Mouse (Mus musculus) CH12.LX (cell line): ENCODE measurements at regions not wholly inside any gene's neighbourhood (a gene's known extent, or its start where the extent isn't known, plus 50 kb on each side); places are given as distances from the start of the nearest gene placed in this dataset.

ENCODE experiments used
- DNase-seq: peaks from one replicate; pipeline ENCODE4 v3.0.0-alpha.2; 2013; ENCODE audit errors: extremely low read depth
- H3K27ac ChIP-seq: 2 replicates; pipeline ENCODE4 v1.5.1; 2012; ENCODE audit warnings: low read depth, mild to moderate bottlenecking, control low read depth, moderate library complexity; ENCODE audit not compliant: insufficient read depth
- H3K27me3 ChIP-seq: replicated peaks from 2 replicates; pipeline ENCODE3; 2012; ENCODE audit warnings: inconsistent platforms
- H3K36me3 ChIP-seq, 2 experiments: replicated peaks in 1 of 2; 2 replicates each; pipeline versions ENCODE3 to v1.6.1; 2012; ENCODE audit warnings: inconsistent platforms in 1 of 2, low read length in 1 of 2, mild to moderate bottlenecking in 1 of 2, mixed read lengths in 1 of 2, moderate library complexity in 1 of 2; ENCODE audit not compliant: control insufficient read depth in 1 of 2, insufficient read depth in 1 of 2
- H3K4me1 ChIP-seq, 2 experiments: 2 replicates each; pipeline ENCODE4 v1.6.1; 2012; ENCODE audit warnings: inconsistent platforms in 1 of 2, moderate library complexity in 1 of 2; ENCODE audit not compliant: insufficient read depth in 2 of 2, control insufficient read depth in 1 of 2
- H3K4me2 ChIP-seq: 2 replicates; pipeline ENCODE4 v1.6.1; 2012; ENCODE audit warnings: low read depth, mild to moderate bottlenecking, control low read depth; ENCODE audit not compliant: poor library complexity, insufficient read depth, severe bottlenecking
- H3K4me3 ChIP-seq, 3 experiments: fragments of 150-350 bp in 1 of 3; sonication (generic) in 1 of 3; replicated peaks in 1 of 3; 2 replicates each; pipeline versions ENCODE3 to v1.5.1; 2011 to 2012; ENCODE audit warnings: low read depth in 2 of 3, low read length in 2 of 3, mild to moderate bottlenecking in 2 of 3, moderate library complexity in 2 of 3, control low read depth in 1 of 3, improper control_type of control experiment in 1 of 3, inconsistent platforms in 1 of 3, mixed read lengths in 1 of 3; ENCODE audit not compliant: poor library complexity in 1 of 3
- H3K79me2 ChIP-seq: replicated peaks from 2 replicates; pipeline ENCODE4 v1.6.1; 2012; ENCODE audit warnings: mild to moderate bottlenecking, moderate library complexity; ENCODE audit not compliant: control insufficient read depth, poor library complexity, insufficient read depth, severe bottlenecking; ENCODE audit errors: extremely low read depth
- H3K9ac ChIP-seq: 2 replicates; pipeline ENCODE4 v1.6.1; 2012; ENCODE audit warnings: low read depth, mild to moderate bottlenecking, control low read depth, moderate library complexity; ENCODE audit not compliant: insufficient read depth
- H3K9me3 ChIP-seq: replicated peaks from 2 replicates; pipeline ENCODE3; 2012; ENCODE audit warnings: low read length, inconsistent platforms, mixed read lengths
- BHLHE40 ChIP-seq: IDR thresholded peaks from 2 replicates; pipeline ENCODE4 v1.6.1; 2011; ENCODE audit warnings: mild to moderate bottlenecking, low read depth, low read length, improper control_type of control experiment
- CHD1 ChIP-seq: IDR thresholded peaks from 2 replicates; pipeline ENCODE4 v1.6.1; 2012; ENCODE audit warnings: low read depth, low read length, improper control_type of control experiment, inconsistent platforms
- CHD2 ChIP-seq: IDR thresholded peaks from 2 replicates; pipeline ENCODE4 v1.6.1; 2011; ENCODE audit warnings: low read length, improper control_type of control experiment
- CTCF ChIP-seq, 2 experiments: IDR thresholded peaks in 1 of 2; conservative IDR thresholded peaks in 1 of 2; 2 replicates each; pipeline ENCODE4 v1.5.1; 2011 to 2012; ENCODE audit warnings: low read depth in 2 of 2, low read length in 2 of 2, improper control_type of control experiment in 1 of 2, inconsistent platforms in 1 of 2, mild to moderate bottlenecking in 1 of 2, moderate library complexity in 1 of 2
- E2F4 ChIP-seq: IDR thresholded peaks from 2 replicates; pipeline ENCODE4 v1.6.1; 2011; ENCODE audit warnings: low read depth, low read length, improper control_type of control experiment; ENCODE audit not compliant: insufficient replicate concordance
- ELF1 ChIP-seq: IDR thresholded peaks from 2 replicates; pipeline ENCODE4 v1.6.1; 2014; ENCODE audit warnings: low read depth, mild to moderate bottlenecking, inconsistent platforms, low read length, improper control_type of control experiment
- EP300 ChIP-seq: IDR thresholded peaks from 2 replicates; pipeline ENCODE4 v1.6.1; 2011; ENCODE audit warnings: low read length, improper control_type of control experiment
- HCFC1 ChIP-seq: IDR thresholded peaks from 2 replicates; pipeline ENCODE4 v1.6.1; 2012; ENCODE audit warnings: low read depth, mild to moderate bottlenecking, inconsistent platforms, low read length, improper control_type of control experiment
- IRF4 ChIP-seq: IDR thresholded peaks from 2 replicates; pipeline ENCODE4 v1.6.1; 2014; ENCODE audit warnings: low read depth, mild to moderate bottlenecking, inconsistent platforms, low read length, improper control_type of control experiment
- JUN ChIP-seq: IDR thresholded peaks from 2 replicates; pipeline ENCODE4 v1.6.1; 2011; ENCODE audit warnings: low read depth, mild to moderate bottlenecking, low read length, improper control_type of control experiment, moderate library complexity; ENCODE audit not compliant: insufficient read depth
- JUND ChIP-seq: conservative IDR thresholded peaks from 2 replicates; pipeline ENCODE4 v1.6.1; 2011; ENCODE audit warnings: low read depth, low read length, improper control_type of control experiment
- MAFK ChIP-seq: IDR thresholded peaks from 2 replicates; pipeline ENCODE4 v1.6.1; 2011; ENCODE audit warnings: low read length, improper control_type of control experiment; ENCODE audit not compliant: insufficient replicate concordance
- MAX ChIP-seq: IDR thresholded peaks from 2 replicates; pipeline ENCODE4 v1.6.1; 2011; ENCODE audit warnings: low read length, improper control_type of control experiment
- MAZ ChIP-seq: IDR thresholded peaks from 2 replicates; pipeline ENCODE4 v1.6.1; 2012; ENCODE audit warnings: low read depth, mild to moderate bottlenecking, inconsistent platforms, low read length, improper control_type of control experiment, moderate library complexity
- MEF2A ChIP-seq: IDR thresholded peaks from 2 replicates; pipeline ENCODE4 v1.6.1; 2014; ENCODE audit warnings: low read depth, mild to moderate bottlenecking, inconsistent platforms, low read length, improper control_type of control experiment, borderline replicate concordance
- MXI1 ChIP-seq: IDR thresholded peaks from 2 replicates; pipeline ENCODE4 v1.6.1; 2011; ENCODE audit warnings: mild to moderate bottlenecking, low read depth, low read length, improper control_type of control experiment
- NELFE ChIP-seq: IDR thresholded peaks from 2 replicates; pipeline ENCODE4 v1.6.1; 2011; ENCODE audit warnings: low read depth, low read length, improper control_type of control experiment
- POLR2A ChIP-seq: IDR thresholded peaks from 2 replicates; pipeline ENCODE4 v1.6.1; 2011; ENCODE audit warnings: low read depth, mild to moderate bottlenecking, improper control_type of control experiment, low read length
- POLR2AphosphoS2 ChIP-seq: IDR thresholded peaks from 2 replicates; pipeline ENCODE4 v1.6.1; 2011; ENCODE audit warnings: low read depth, low read length, improper control_type of control experiment
- RAD21 ChIP-seq: IDR thresholded peaks from 2 replicates; pipeline ENCODE4 v1.6.1; 2011; ENCODE audit warnings: low read depth, mild to moderate bottlenecking, low read length, improper control_type of control experiment, moderate library complexity
- SMC3 ChIP-seq: IDR thresholded peaks from 2 replicates; pipeline ENCODE4 v1.6.1; 2011; ENCODE audit warnings: low read depth, low read length, improper control_type of control experiment
- TBP ChIP-seq: conservative IDR thresholded peaks from 2 replicates; pipeline ENCODE4 v1.6.1; 2011; ENCODE audit warnings: low read depth, low read length, improper control_type of control experiment
- UBTF ChIP-seq: IDR thresholded peaks from 2 replicates; pipeline ENCODE4 v1.6.1; 2012; ENCODE audit warnings: low read depth, mild to moderate bottlenecking, inconsistent platforms, low read length, improper control_type of control experiment, moderate library complexity
- USF1 ChIP-seq: IDR thresholded peaks from 2 replicates; pipeline ENCODE4 v1.6.1; 2014; ENCODE audit warnings: low read depth, mild to moderate bottlenecking, inconsistent platforms, low read length, improper control_type of control experiment
- ZNF384 ChIP-seq: IDR thresholded peaks from 2 replicates; pipeline ENCODE4 v1.6.1; 2012; ENCODE audit warnings: low read depth, low read length, improper control_type of control experiment, inconsistent platforms
- dilution Hi-C: fragments of 300-500 bp; cut with MboI; formaldehyde crosslinking; loops from 2 replicates; pipeline ENCODE4 v1.14.3; 2020; ENCODE audit warnings: low sequenced_read_pairs; ENCODE audit not compliant: extremely low pct_unique_long_range_greater_than_20kb, extremely low pct_ligation_motif_present
- in situ Hi-C: fragments of 300-500 bp; cut with MboI; formaldehyde crosslinking; loops from 3 replicates; pipeline ENCODE4 v1.14.3; 2019; ENCODE audit warnings: low sequenced_read_pairs, low pct_ligation_motif_present, low pct_unique_long_range_greater_than_20kb, mixed read lengths

DNA sequence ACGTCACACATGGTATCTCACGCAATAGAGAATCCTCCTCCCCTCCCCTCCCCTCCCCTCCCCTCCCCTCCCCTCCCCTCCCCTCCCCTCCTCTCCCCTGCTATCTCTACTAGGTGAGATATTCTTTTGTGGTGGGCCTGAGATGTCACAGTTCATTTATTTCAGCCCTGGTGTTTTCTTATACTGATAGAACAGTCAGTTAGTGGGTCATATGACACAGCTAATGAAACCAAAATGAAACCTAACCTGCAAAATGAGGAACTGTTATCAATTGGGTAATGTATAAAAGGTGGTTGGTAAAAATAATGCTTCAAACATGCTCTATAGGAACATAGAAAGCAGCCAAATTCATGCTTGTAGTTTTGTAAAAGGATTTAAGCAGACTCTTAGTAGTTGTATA lies 174.5 kb upstream of the Syt1 start (continued):
- TF ChIP-seq MAX (no peak), CHD2 (no peak)
- TF ChIP-seq, all 38 proteins: peak for 0

DNA sequence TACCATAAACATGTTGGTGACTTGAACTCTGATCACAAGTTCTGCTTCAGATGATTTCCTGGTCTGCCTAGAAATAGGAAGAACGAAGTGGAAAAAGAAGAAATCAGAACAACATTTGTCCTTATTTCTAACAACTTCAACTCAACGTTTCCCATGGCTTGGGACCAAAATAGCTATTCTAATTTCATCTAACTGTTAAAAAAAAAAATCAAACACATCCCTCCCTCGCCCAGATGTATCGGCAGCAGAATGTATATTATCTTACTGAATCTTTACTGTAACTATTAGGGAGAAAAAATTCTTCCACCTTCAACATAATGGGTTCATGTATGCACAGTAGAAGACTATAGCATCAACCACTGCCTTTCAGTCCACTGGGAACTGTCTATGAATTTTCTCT lies 169.7 kb upstream of the Syt1 start:
- in situ Hi-C loops (no loop called here), dilution Hi-C loops (no loop called here)
- H3K4me2 ChIP-seq: no peak overlapping the region
- no peaks in the 10 kb centered on the region for H3K27me3 ChIP-seq
- peaks cover 0 to 3% of the 10 kb centered on the region in 2 experiments; a peak in 1 of 4 replicates for H3K4me1 ChIP-seq
- H3K4me3 ChIP-seq: no peak overlapping the region
- H3K36me3 ChIP-seq: no peaks in the 10 kb centered on the region
- H3K9me3 ChIP-seq: no peaks in the 10 kb centered on the region
- no peaks in the 10 kb centered on the region for H3K79me2 ChIP-seq
- no peak for DNase-seq
- H3K27ac ChIP-seq: no peak overlapping the region
- H3K9ac ChIP-seq: no peak overlapping the region
- TF ChIP-seq POLR2AphosphoS2 (no peak), BHLHE40 (no peak), EP300 (no peak), USF1 (no peak), MEF2A (no peak), POLR2A (no peak), ZNF384 (no peak), SMC3 (no peak)

DNA sequence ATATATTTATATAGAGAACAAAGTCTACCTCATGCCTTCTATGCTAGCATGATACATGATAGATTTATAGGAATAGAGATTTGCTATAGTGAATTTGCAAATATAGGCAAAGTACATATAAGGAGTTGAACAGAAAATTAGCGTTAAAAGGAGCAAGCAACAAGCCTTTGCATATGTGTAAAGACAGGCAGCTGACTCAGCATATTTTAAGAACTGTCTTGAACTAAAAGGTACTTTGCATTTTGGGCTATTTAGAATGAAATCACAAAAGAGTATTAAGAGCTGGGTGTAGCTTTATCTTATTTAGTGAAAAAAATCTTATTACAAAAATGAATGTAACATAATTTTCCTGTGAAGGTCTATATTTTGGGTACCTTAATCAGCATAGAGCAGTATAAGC lies 149.9 kb upstream of the Syt1 start:
- H3K27ac ChIP-seq: no peak overlapping the region
- in situ Hi-C loops (no loop called here), dilution Hi-C loops (no loop called here)
- H3K4me2 ChIP-seq: no peak overlapping the region
- H3K4me1 ChIP-seq: no peaks in the 10 kb centered on the region
- no peaks in the 10 kb centered on the region for H3K27me3 ChIP-seq
- no peaks in the 10 kb centered on the region for H3K79me2 ChIP-seq
- no peaks in the 10 kb centered on the region for H3K36me3 ChIP-seq
- H3K9ac ChIP-seq: no peak overlapping the region
- peak; percentile 96 for TF ChIP-seq MAFK
- TF ChIP-seq HCFC1: no peak
- no peak for TF ChIP-seq JUN
- TF ChIP-seq UBTF: no peak
- no peak for TF ChIP-seq CTCF (conservative IDR thresholded peaks at IDR 0.05 in 1 of 2, IDR thresholded peaks at IDR 0.05 in 1 of 2; ENCODE audit: low read depth in 2 of 2, low read length in 2 of 2)
- H3K9me3 ChIP-seq: no peaks in the 10 kb centered on the region
- no peak overlapping the region for H3K4me3 ChIP-seq
- no peak for DNase-seq

DNA sequence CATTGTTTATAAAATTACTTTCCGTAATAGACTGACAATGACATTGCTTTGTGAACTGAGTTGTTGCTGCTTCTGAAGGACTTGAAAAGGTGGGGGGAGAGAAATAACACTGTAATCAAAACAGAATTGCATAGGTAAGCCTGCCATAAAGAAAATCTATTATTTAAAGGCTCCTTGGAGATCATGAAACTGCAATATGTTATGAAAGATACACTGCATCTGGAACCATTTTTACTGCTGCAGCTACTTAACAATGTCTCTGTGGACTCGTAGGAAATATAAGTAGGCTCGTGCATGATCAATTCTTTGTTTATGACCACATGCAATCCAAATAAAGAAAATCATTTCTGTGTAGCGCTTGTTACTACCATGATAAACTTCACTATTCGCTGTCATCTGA lies 145.0 kb upstream of the Syt1 start:
- dilution Hi-C loops: no loop called here
- in situ Hi-C loops: no loop called here
- TF ChIP-seq RAD21 (no peak), ZNF384 (no peak), ELF1 (no peak), E2F4 (no peak), POLR2A (no peak), NELFE (no peak), MEF2A (no peak), CHD1 (no peak), MXI1 (no peak), MAZ (no peak), JUND (no peak), JUN (no peak), IRF4 (no peak), TBP (no peak)
- Histone ChIP-seq H3K9ac (no peak overlapping the region), H3K27ac (no peak overlapping the region), H3K4me3 (no peak overlapping the region), H3K9me3 (no peaks in the 10 kb centered on the region), H3K36me3 (no peaks in the 10 kb centered on the region), H3K4me1 (no peaks in the 10 kb centered on the region), H3K79me2 (no peaks in the 10 kb centered on the region), H3K4me2 (no peak overlapping the region), H3K27me3 (no peaks in the 10 kb centered on the region)
- DNase-seq: no peak
